Comparison of ENCODE assay signal across 15 mouse cellular contexts in the genomic region with DNA sequence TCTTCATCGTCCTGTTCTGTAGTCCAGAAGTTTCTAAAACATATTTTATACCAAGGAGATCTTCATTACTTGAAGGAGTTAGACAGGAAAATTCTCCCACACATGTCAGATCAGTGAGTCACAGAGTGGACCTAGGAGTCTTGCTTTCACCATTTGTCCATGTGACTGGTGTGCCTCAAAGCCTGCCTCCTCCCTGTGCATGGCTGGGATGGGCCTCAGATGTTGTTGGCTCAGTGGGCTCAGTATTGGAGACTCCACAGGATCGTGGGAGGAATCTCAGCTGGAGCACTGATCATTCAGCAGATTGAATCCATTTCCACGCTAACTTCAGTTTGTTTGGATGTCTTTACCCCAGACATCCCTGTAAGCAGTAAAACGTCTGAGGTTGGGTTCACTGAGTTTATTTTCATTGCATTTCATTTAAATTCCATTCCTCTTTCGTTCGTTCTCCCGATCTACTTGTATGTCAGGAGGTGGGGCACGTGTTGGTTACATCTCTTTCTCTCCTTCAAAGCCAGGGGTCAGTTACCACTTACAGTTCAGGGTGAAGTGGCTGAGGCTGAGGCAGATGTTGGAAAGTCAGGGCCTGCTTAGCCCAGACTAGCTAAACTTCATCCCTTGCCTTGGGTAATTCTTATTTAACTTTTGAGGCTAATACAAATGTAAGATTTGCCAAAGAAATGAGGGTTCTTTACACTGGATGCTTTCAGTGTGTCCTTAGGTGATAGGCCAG. TPM values are rescaled to one million over a fixed set of nuclear protein-coding genes. Genes with fewer than 3 reads are reported as not detected.
DNase-seq lines count a peak whose midpoint lies in the region; ATAC-seq and TF ChIP-seq lines count a peak whose summit lies in the region.
"Had no signal": no experiment of that assay in that cellular context is flagged by ENCODE, and none has a peak within 500 bp of the region (broad histone marks: within the 10 kb centered on the region; RNA-seq: fewer than 3 reads in every experiment).

No protein-coding gene starts in this region.

- no peak for ATAC-seq in monocyte, adult 5-6 weeks (replicated peaks; ENCODE audit: insufficient number of reproducible peaks, low FRiP score, low TSS enrichment, poor library complexity, severe bottlenecking)
- ATAC-seq in cerebellum, adult (ENCODE audit: insufficient number of reproducible peaks, low FRiP score, low TSS enrichment): no peak
- ATAC-seq: forebrain, embryonic 15.5 days had no signal

- H3K27ac ChIP-seq in gastrocnemius, adult 2 months: no peak overlapping the region
- no peak overlapping the region for H3K27ac ChIP-seq in layer of hippocampus, adult 2 months
- H3K27ac ChIP-seq: forebrain, embryonic 15.5 days; heart, adult 2 months; hindbrain, embryonic 14.5 days; liver, embryonic 13.5 days; neural tube, embryonic 15.5 days had no signal

- H3K4me3 ChIP-seq in gastrocnemius, adult 2 months: no peak overlapping the region
- H3K4me3 ChIP-seq in layer of hippocampus, adult 2 months: no peak overlapping the region
- H3K4me3 ChIP-seq: forebrain, embryonic 15.5 days; heart, adult 2 months; liver, embryonic 13.5 days; neural tube, embryonic 15.5 days had no signal

- DNase-seq in gastrocnemius, adult 2 months: peak; percentile 23
- DNase-seq in gastrocnemius, postnatal 10 days: no peak
- DNase-seq in layer of hippocampus, adult 2 months (ENCODE audit: low spot score in 2 of 2): peak; percentile 13 to 15
- no peak for DNase-seq in layer of hippocampus, postnatal 36 days
- peak; percentile 50 for DNase-seq in 3T3-L1 (ENCODE audit: low read depth, low spot score)
- peak; percentile 4 for DNase-seq in layer of hippocampus, adult 9-10 months (ENCODE audit: low spot score)
- DNase-seq: cerebellum, adult 11-12 months; kidney, adult 2 months; liver, embryonic 13.5 days had no signal

- no peak for TF ChIP-seq CTCF in gastrocnemius, adult 2 months (IDR thresholded peaks at IDR 0.05)
- no peak for TF ChIP-seq CTCF in layer of hippocampus, adult 2 months (conservative IDR thresholded peaks at IDR 0.05)

- intact Hi-C loops in gastrocnemius, adult 2 months (cut with DNase I): no loop called here

RNA-seq across cellular contexts. Expression of a gene that starts 30.5 kb away (rescaled TPM):
- total RNA-seq in gastrocnemius, adult 2 months (2021): 1 to 10 TPM; 1.8 to 6.6 TPM
- total RNA-seq in gastrocnemius, postnatal 10 days (2021): 10 to 100 TPM; 12.1 to 23.8 TPM
- 1 to 10 TPM; 7.6 to 8.1 TPM for total RNA-seq in layer of hippocampus, adult 2 months (2021)
- 1 to 10 TPM; 7.2 to 8.6 TPM for total RNA-seq in layer of hippocampus, postnatal 36 days (2021)
- total RNA-seq in monocyte, adult 5-6 weeks (2017): 2.6 to 15.1 TPM (median 3.5 TPM) in 3 replicates

Comparison
In these comparisons a context has a peak if more than half of its experiments do, and no peak if none do; other contexts are left out.
1. DNase-seq: peak in gastrocnemius, adult 2 months (single experiment), layer of hippocampus, adult 2 months (2 of 2), 3T3-L1 (single experiment) and layer of hippocampus, adult 9-10 months (single experiment); none in gastrocnemius, postnatal 10 days (single experiment) and layer of hippocampus, postnatal 36 days (0 of 2).